Mouse (Mus musculus) left cerebral cortex, adult 9 months (tissue): ENCODE measurements at regions not wholly inside any gene's neighbourhood (a gene's known extent, or its start where the extent isn't known, plus 50 kb on each side); places are given as distances from the start of the nearest gene placed in this dataset.

Experiments
- DNase-seq, 2 experiments: peaks; one replicate each; pipeline ENCODE4 v3.0.0; 2022; ENCODE audit warnings: low spot score in 2 of 2

- DNase-seq, result no peak
Measured at GRCm38 (mm10) chr12:7919709-7920324, 57.6 kb upstream of the Apob start.

DNA sequence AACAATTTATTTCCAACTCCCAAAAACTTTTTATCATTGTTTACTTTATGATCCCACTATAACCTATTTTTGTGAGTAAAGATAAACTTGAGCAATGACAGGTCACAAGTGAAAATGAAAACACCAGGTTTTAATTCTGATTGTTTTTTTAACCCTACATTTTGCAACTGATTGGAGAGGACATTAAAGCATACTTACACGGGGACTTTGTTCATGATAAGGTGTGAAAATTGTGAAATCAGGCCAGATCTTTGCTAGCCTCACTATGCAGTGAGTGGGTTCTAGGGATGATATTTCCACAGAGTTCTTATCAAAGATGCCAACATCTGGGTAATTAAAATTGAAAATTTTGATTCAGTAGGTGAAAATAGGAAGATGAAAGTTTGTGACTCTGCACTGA, 56.6 kb upstream of the Apob start:
- DNase-seq, result no peak
